Mouse (Mus musculus) midbrain, embryonic 12.5 days (tissue): ENCODE data around the gene Mcm3. TPM values are rescaled to one million over a fixed set of nuclear protein-coding genes. Genes with fewer than 3 reads are reported as not detected.

Experiments
- ATAC-seq: fragments of 200-750 bp; cut with Nextera tagmentation; 2 replicates; pipeline ENCODE4 v1.8.0; 2017; ENCODE audit warnings: low read depth, moderate TSS enrichment, moderate library complexity; ENCODE audit not compliant: low FRiP score
- H3K27ac ChIP-seq: fragments of 300-500 bp; sonication (generic); replicated peaks from 2 replicates; pipeline ENCODE4 v1.5.1; 2016; ENCODE audit warnings: mild to moderate bottlenecking
- H3K27me3 ChIP-seq: fragments of 300-500 bp; sonication (generic); 2 replicates; pipeline ENCODE4 v1.6.1; 2016; ENCODE audit warnings: mild to moderate bottlenecking
- H3K36me3 ChIP-seq: fragments of 300-500 bp; sonication (generic); 2 replicates; pipeline ENCODE4 v1.6.1; 2016
- H3K4me1 ChIP-seq: fragments of 300-500 bp; sonication (generic); 2 replicates; pipeline ENCODE4 v1.6.1; 2016
- H3K4me2 ChIP-seq: fragments of 300-500 bp; sonication (generic); replicated peaks from 2 replicates; pipeline ENCODE4 v1.6.1; 2016; ENCODE audit warnings: mild to moderate bottlenecking, moderate library complexity
- H3K4me3 ChIP-seq: fragments of 300-500 bp; sonication (generic); 2 replicates; pipeline ENCODE4 v1.5.1; 2016; ENCODE audit warnings: mild to moderate bottlenecking
- H3K9ac ChIP-seq: fragments of 300-500 bp; sonication (generic); replicated peaks from 2 replicates; pipeline ENCODE4 v1.6.1; 2016; ENCODE audit warnings: mild to moderate bottlenecking, moderate library complexity
- H3K9me3 ChIP-seq: fragments of 300-500 bp; sonication (generic); 2 replicates; pipeline ENCODE4 v1.6.1; 2016; ENCODE audit warnings: mild to moderate bottlenecking
- WGBS: fragments of 180-500 bp; shearing (Covaris S2); methylation state at CpG from one replicate; pipeline ENCODE4 v1.1.7; 2016; 5-methylcytosine and 5-hydroxymethylcytosine counted together
- polyA plus RNA-seq: library from polyadenylated mRNA; unstranded; fragments of >200 nt; fragmentation: Nextera tagmentation; extraction: Ambion mirVana; gene quantifications from 2 replicates; pipeline ENCODE4 v1.2.1, GENCODE M21; 2016

Mcm3 gene
- polyA plus RNA-seq, 1 experiment from 2014 or later = 118 TPM

DNA sequence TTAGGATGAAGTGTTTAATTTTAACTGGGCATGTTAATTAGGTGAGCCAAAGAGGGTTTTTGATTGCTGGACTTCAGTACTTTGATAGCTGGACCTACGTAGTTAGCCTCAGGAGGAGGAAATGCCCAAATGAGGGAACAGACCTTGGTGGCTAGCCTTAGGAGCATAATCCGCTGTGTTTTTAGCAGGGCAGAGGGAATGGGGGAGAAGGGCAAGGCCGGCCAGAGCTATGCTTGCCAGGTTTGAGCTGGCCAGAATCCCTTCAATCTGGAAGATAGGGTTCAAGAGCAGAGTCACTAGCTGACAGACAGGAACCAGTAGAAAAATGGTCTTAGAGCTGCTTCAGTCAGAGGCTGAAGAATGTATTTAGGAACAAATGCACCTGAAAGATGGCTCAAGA, 62.5 kb downstream of the Mcm3 start:
- H3K9me3 ChIP-seq = no peaks in the 10 kb centered on the region
- no peaks in the 10 kb centered on the region for H3K27me3 ChIP-seq
- WGBS = 93% methylated on average over 3 of the region's 3 CpGs
- no peak overlapping the region for H3K4me2 ChIP-seq
- no peak overlapping the region for H3K9ac ChIP-seq
- no peak overlapping the region for H3K4me3 ChIP-seq
- H3K36me3 ChIP-seq = no peaks in the 10 kb centered on the region
- H3K4me1 ChIP-seq = no peaks in the 10 kb centered on the region
- no peak for ATAC-seq
- H3K27ac ChIP-seq = no peak overlapping the region

DNA sequence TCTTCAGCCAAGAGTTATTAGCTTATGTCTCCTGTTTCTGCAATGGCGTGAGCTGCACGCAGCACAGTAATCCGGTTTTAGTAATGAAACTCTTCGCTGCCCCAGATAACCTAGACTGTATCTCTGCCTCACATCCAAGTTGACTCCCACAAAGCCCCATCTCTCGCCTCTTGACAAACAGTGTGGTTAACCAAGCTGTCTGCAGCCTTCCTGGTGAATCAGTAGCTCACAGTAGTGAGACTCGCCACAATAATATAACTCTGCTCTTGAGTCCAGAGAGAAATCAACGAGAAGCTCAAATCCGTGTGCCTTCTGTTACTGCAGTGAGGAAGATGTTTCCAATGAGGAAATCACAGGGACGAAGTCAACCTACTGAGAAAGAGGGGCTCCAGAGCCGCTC, 65.7 kb downstream of the Mcm3 start:
- Histone ChIP-seq H3K27ac (no peak overlapping the region), H3K36me3 (no peaks in the 10 kb centered on the region), H3K27me3 (no peaks in the 10 kb centered on the region), H3K9me3 (no peaks in the 10 kb centered on the region), H3K9ac (no peak overlapping the region), H3K4me2 (no peak overlapping the region), H3K4me3 (no peak overlapping the region), H3K4me1 (no peaks in the 10 kb centered on the region)
- ATAC-seq = no peak
- WGBS = 88% methylated on average over 10 of the region's 10 CpGs

Other genes with a start within 250 kb of the Mcm3 start
- gene Pkhd1, start 202.2 kb downstream of the Mcm3 start, polyA plus RNA-seq = not detected in 2 replicates
- not detected in 2 replicates for gene Il17a, start 89.4 kb downstream of the Mcm3 start, polyA plus RNA-seq
- gene Il17f, start 29.7 kb downstream of the Mcm3 start, polyA plus RNA-seq = 0.54 TPM in 1 of 2 replicates, not detected in the other
- gene Paqr8, start 70.3 kb upstream of the Mcm3 start, polyA plus RNA-seq = 8.9 and 11.8 TPM in 2 replicates
- gene Efhc1, start 131.3 kb upstream of the Mcm3 start, polyA plus RNA-seq = 1.8 and 2.0 TPM in 2 replicates